Mouse (Mus musculus): ENCODE measurements around the gene Il33. TPM values are rescaled to one million over a fixed set of nuclear protein-coding genes. Genes with fewer than 3 reads are reported as not detected.

Gene Il33
- polyA plus RNA-seq, 1 experiment = 3.1 TPM

- TF ChIP-seq CTCF (IDR thresholded peaks at IDR 0.05; ENCODE audit: extremely low read depth, insufficient read depth, insufficient read length, insufficient replicate concordance) = no peak
- TF ChIP-seq POLR2A (IDR thresholded peaks at IDR 0.05; ENCODE audit: low read depth, low read length) = no peak
- H3K4me3 ChIP-seq (ENCODE audit: extremely low read depth, insufficient read depth, insufficient read length) = no peak overlapping the region
- no peaks in the 10 kb centered on the region for H3K27me3 ChIP-seq (ENCODE audit: control insufficient read depth, insufficient read depth, low read length)
- DNase-seq (ENCODE audit: low read depth in 1 of 2, low spot score in 2 of 2) = no peak
- no peaks in the 10 kb centered on the region for H3K36me3 ChIP-seq (ENCODE audit: control insufficient read depth, insufficient read depth, low read length)
- 89% methylated on average over 3 of the region's 3 CpGs for WGBS
- H3K4me1 ChIP-seq (ENCODE audit: control insufficient read depth, insufficient read depth, insufficient read length) = no peaks in the 10 kb centered on the region
- no peak overlapping the region for H3K27ac ChIP-seq (ENCODE audit: insufficient read depth, low read length)
Measured at GRCm38 (mm10) chr19:30006371-30006770, 81.5 kb downstream of the Il33 start.

Other genes starting within 250 kb of the Il33 start
- 1.0 TPM in 1 of 2 replicates, not detected in the other for gene Mlana, start 227.3 kb upstream of the Il33 start, polyA plus RNA-seq (2012; rRNA removed)
- 2.6 and 3.1 TPM in 2 replicates for gene 9930021J03Rik, start 119.1 kb upstream of the Il33 start, polyA plus RNA-seq (2012; rRNA removed)
- 1.4 and 1.7 TPM in 2 replicates for gene Ranbp6, start 112.1 kb upstream of the Il33 start, polyA plus RNA-seq (2012; rRNA removed)
- not detected in 2 replicates for gene Trpd52l3, start 78.7 kb downstream of the Il33 start, polyA plus RNA-seq (2012; rRNA removed)
- gene Uhrf2, start 105.4 kb downstream of the Il33 start, polyA plus RNA-seq (2012; rRNA removed) = 18.7 and 26.2 TPM in 2 replicates

All from spleen, adult 2 months (tissue).